Mouse (Mus musculus): Measurements from ENCODE around the gene Unc5c. TPM values are rescaled to one million over a fixed set of nuclear protein-coding genes. Genes with fewer than 3 reads are reported as not detected.

Gene Unc5c
- polyA plus RNA-seq, 1 experiment from 2014 or later = 0.35 TPM

GRCm38 (mm10) chr3:141794371-141794770 is 329.4 kb downstream of the Unc5c start:
- Histone ChIP-seq H3K9me3 (replicated peaks) (no peaks in the 10 kb centered on the region), H3K4me3 (replicated peaks) (no peak overlapping the region), H3K4me1 (replicated peaks) (no peaks in the 10 kb centered on the region), H3K36me3 (no peaks in the 10 kb centered on the region), H3K27ac (no peak overlapping the region), H3K4me2 (no peak overlapping the region), H3K27me3 (no peaks in the 10 kb centered on the region), H3K9ac (no peak overlapping the region)
- whole genome bisulfite sequencing (ENCODE audit: insufficient replicate concordance) = 75% methylated on average over 3 of the region's 3 CpGs
- DNase-seq (no peak), ATAC-seq (ENCODE audit: low read depth) (no peak)

GRCm38 (mm10) chr3:141797372-141797771 is 332.4 kb downstream of the Unc5c start:
- Histone ChIP-seq H3K27ac (no peak overlapping the region), H3K4me3 (replicated peaks) (no peak overlapping the region), H3K9ac (no peak overlapping the region), H3K4me1 (replicated peaks) (no peaks in the 10 kb centered on the region), H3K9me3 (replicated peaks) (no peaks in the 10 kb centered on the region), H3K36me3 (no peaks in the 10 kb centered on the region), H3K4me2 (no peak overlapping the region), H3K27me3 (no peaks in the 10 kb centered on the region)
- no peak for ATAC-seq (ENCODE audit: low read depth)
- no peak for DNase-seq

- Histone ChIP-seq H3K9me3 (replicated peaks) (no peaks in the 10 kb centered on the region), H3K4me2 (no peak overlapping the region), H3K36me3 (no peaks in the 10 kb centered on the region), H3K27ac (no peak overlapping the region), H3K9ac (no peak overlapping the region), H3K27me3 (no peaks in the 10 kb centered on the region), H3K4me1 (replicated peaks) (no peaks in the 10 kb centered on the region), H3K4me3 (replicated peaks) (no peak overlapping the region)
- WGBS (ENCODE audit: insufficient replicate concordance) = 54% methylated on average over 1 of the region's 1 CpGs
- DNase-seq (no peak), ATAC-seq (ENCODE audit: low read depth) (no peak)
Observed at GRCm38 (mm10) chr3:141797789-141798188, 332.8 kb downstream of the Unc5c start.

GRCm38 (mm10) chr3:141804133-141804532 is 339.1 kb downstream of the Unc5c start:
- WGBS (ENCODE audit: insufficient replicate concordance) = 65% methylated on average over 5 of the region's 5 CpGs
- Histone ChIP-seq H3K4me3 (replicated peaks) (no peak overlapping the region), H3K27me3 (no peaks in the 10 kb centered on the region), H3K27ac (no peak overlapping the region), H3K9ac (no peak overlapping the region), H3K9me3 (replicated peaks) (no peaks in the 10 kb centered on the region), H3K36me3 (no peaks in the 10 kb centered on the region), H3K4me1 (replicated peaks) (no peaks in the 10 kb centered on the region), H3K4me2 (no peak overlapping the region)
- no peak for DNase-seq
- no peak for ATAC-seq (ENCODE audit: low read depth)

- 61% methylated on average over 3 of the region's 3 CpGs for WGBS (ENCODE audit: insufficient replicate concordance)
- Histone ChIP-seq H3K4me1 (replicated peaks) (no peaks in the 10 kb centered on the region), H3K27ac (no peak overlapping the region), H3K27me3 (no peaks in the 10 kb centered on the region), H3K9me3 (replicated peaks) (no peaks in the 10 kb centered on the region), H3K9ac (no peak overlapping the region), H3K36me3 (no peaks in the 10 kb centered on the region), H3K4me2 (no peak overlapping the region), H3K4me3 (replicated peaks) (no peak overlapping the region)
- DNase-seq (no peak), ATAC-seq (ENCODE audit: low read depth) (no peak)
Observed at GRCm38 (mm10) chr3:141809581-141809980, 344.6 kb downstream of the Unc5c start.

- DNase-seq = no peak
- WGBS (ENCODE audit: insufficient replicate concordance) = 54% methylated on average over 7 of the region's 7 CpGs
Observed at GRCm38 (mm10) chr3:141810944-141811343, 345.9 kb downstream of the Unc5c start.

GRCm38 (mm10) chr3:141811348-141811747 is 346.3 kb downstream of the Unc5c start:
- DNase-seq (no peak), ATAC-seq (ENCODE audit: low read depth) (no peak)
- H3K4me1 ChIP-seq (replicated peaks) = no peaks in the 10 kb centered on the region
- no peak overlapping the region for H3K9ac ChIP-seq
- no peaks in the 10 kb centered on the region for H3K9me3 ChIP-seq (replicated peaks)
- no peaks in the 10 kb centered on the region for H3K27me3 ChIP-seq
- no peaks in the 10 kb centered on the region for H3K36me3 ChIP-seq
- H3K27ac ChIP-seq = no peak overlapping the region
- 17% methylated on average over 2 of the region's 2 CpGs for WGBS (ENCODE audit: insufficient replicate concordance)
- H3K4me2 ChIP-seq = no peak overlapping the region
- H3K4me3 ChIP-seq (replicated peaks) = no peak overlapping the region

More at GRCm38 (mm10) chr3:141810944-141811343, 345.9 kb downstream of the Unc5c start:
- no peak overlapping the region for H3K4me2 ChIP-seq
- H3K4me3 ChIP-seq (replicated peaks) = no peak overlapping the region
- no peak overlapping the region for H3K27ac ChIP-seq
- no peak for ATAC-seq (ENCODE audit: low read depth)
- no peaks in the 10 kb centered on the region for H3K27me3 ChIP-seq
- no peaks in the 10 kb centered on the region for H3K9me3 ChIP-seq (replicated peaks)
- H3K4me1 ChIP-seq (replicated peaks) = no peaks in the 10 kb centered on the region
- H3K36me3 ChIP-seq = no peaks in the 10 kb centered on the region
- no peak overlapping the region for H3K9ac ChIP-seq

GRCm38 (mm10) chr3:141814776-141815175 is 349.8 kb downstream of the Unc5c start:
- ATAC-seq (ENCODE audit: low read depth) = no peak
- 52% methylated on average over 1 of the region's 1 CpGs for WGBS (ENCODE audit: insufficient replicate concordance)
- H3K27me3 ChIP-seq = no peaks in the 10 kb centered on the region

GRCm38 (mm10) chr3:141818615-141819312 is 353.7 kb downstream of the Unc5c start:
- no peak overlapping the region for H3K4me3 ChIP-seq (replicated peaks)
- no peaks in the 10 kb centered on the region for H3K9me3 ChIP-seq (replicated peaks)
- 47% methylated on average over 3 of the region's 3 CpGs for WGBS (ENCODE audit: insufficient replicate concordance)
- no peak overlapping the region for H3K4me2 ChIP-seq
- no peaks in the 10 kb centered on the region for H3K27me3 ChIP-seq
- no peak overlapping the region for H3K27ac ChIP-seq
- no peak overlapping the region for H3K9ac ChIP-seq
- ATAC-seq (ENCODE audit: low read depth) (no peak), DNase-seq (no peak)
- H3K36me3 ChIP-seq = no peaks in the 10 kb centered on the region
- H3K4me1 ChIP-seq (replicated peaks) = no peaks in the 10 kb centered on the region

More at GRCm38 (mm10) chr3:141814776-141815175, 349.8 kb downstream of the Unc5c start:
- Histone ChIP-seq H3K4me3 (replicated peaks) (no peak overlapping the region), H3K9me3 (replicated peaks) (no peaks in the 10 kb centered on the region), H3K27ac (no peak overlapping the region), H3K4me2 (no peak overlapping the region), H3K9ac (no peak overlapping the region), H3K36me3 (no peaks in the 10 kb centered on the region), H3K4me1 (replicated peaks) (no peaks in the 10 kb centered on the region)
- no peak for DNase-seq

GRCm38 (mm10) chr3:141819331-141819941 is 354.4 kb downstream of the Unc5c start:
- no peak for DNase-seq
- no peak for ATAC-seq (ENCODE audit: low read depth)
- H3K4me2 ChIP-seq = no peak overlapping the region
- no peaks in the 10 kb centered on the region for H3K4me1 ChIP-seq (replicated peaks)
- no peaks in the 10 kb centered on the region for H3K36me3 ChIP-seq
- no peaks in the 10 kb centered on the region for H3K27me3 ChIP-seq
- H3K9ac ChIP-seq = no peak overlapping the region
- WGBS (ENCODE audit: insufficient replicate concordance) = 52% methylated on average over 13 of the region's 13 CpGs
- H3K4me3 ChIP-seq (replicated peaks) = no peak overlapping the region
- H3K27ac ChIP-seq = no peak overlapping the region
- H3K9me3 ChIP-seq (replicated peaks) = no peaks in the 10 kb centered on the region

GRCm38 (mm10) chr3:141828301-141828700 is 363.3 kb downstream of the Unc5c start:
- Histone ChIP-seq H3K4me2 (no peak overlapping the region), H3K4me1 (replicated peaks) (no peaks in the 10 kb centered on the region), H3K36me3 (no peaks in the 10 kb centered on the region), H3K9ac (no peak overlapping the region), H3K27ac (no peak overlapping the region), H3K9me3 (replicated peaks) (no peaks in the 10 kb centered on the region), H3K27me3 (no peaks in the 10 kb centered on the region), H3K4me3 (replicated peaks) (no peak overlapping the region)
- WGBS (ENCODE audit: insufficient replicate concordance) = 72% methylated on average over 5 of the region's 5 CpGs
- ATAC-seq (ENCODE audit: low read depth) (no peak), DNase-seq (no peak)

- no peaks in the 10 kb centered on the region for H3K27me3 ChIP-seq
- H3K9me3 ChIP-seq (replicated peaks) = no peaks in the 10 kb centered on the region
- no peak overlapping the region for H3K4me3 ChIP-seq (replicated peaks)
- no peak overlapping the region for H3K27ac ChIP-seq
- H3K4me1 ChIP-seq (replicated peaks) = no peaks in the 10 kb centered on the region
- no peak overlapping the region for H3K9ac ChIP-seq
- no peak for DNase-seq
- no peak overlapping the region for H3K4me2 ChIP-seq
- no peak for ATAC-seq (ENCODE audit: low read depth)
- 21% methylated on average over 3 of the region's 3 CpGs for WGBS (ENCODE audit: insufficient replicate concordance)
- no peaks in the 10 kb centered on the region for H3K36me3 ChIP-seq
Observed at GRCm38 (mm10) chr3:141831135-141831534, 366.1 kb downstream of the Unc5c start.
